Mouse (Mus musculus): ENCODE measurements around the gene Crybg2.
A peak's percentile ranks its signal among the peaks of the same experiment; 100 is the strongest.

Crybg2 gene

GRCm38 (mm10) chr4:134060135-134060865 lies at the start of gene Crybg2:
Gene Crybg2, plus strand, starts transcription at chr4:134060815.
- no peak for DNase-seq

GRCm38 (mm10) chr4:134011450-134012414 lies 48.9 kb upstream of the Crybg2 start:
- DNase-seq: no peak

- DNase-seq: peak; percentile 51
These were observed 47.6 kb upstream of the Crybg2 start for GRCm38 (mm10) chr4:134012858-134013528.

- no peak for DNase-seq
These were observed 44.4 kb upstream of the Crybg2 start for GRCm38 (mm10) chr4:134016208-134016607.

GRCm38 (mm10) chr4:134016767-134017166 lies 43.8 kb upstream of the Crybg2 start:
- DNase-seq: peak; percentile 60

GRCm38 (mm10) chr4:134017201-134017865 lies 43.3 kb upstream of the Crybg2 start:
- no peak for DNase-seq

GRCm38 (mm10) chr4:134018038-134018778 lies 42.4 kb upstream of the Crybg2 start:
- no peak for DNase-seq

GRCm38 (mm10) chr4:134018779-134019145 lies 41.9 kb upstream of the Crybg2 start, which contains the start of gene Lin28a:
Gene Lin28a, minus strand, starts transcription at chr4:134018841.
- DNase-seq: no peak

GRCm38 (mm10) chr4:134019210-134019609 lies 41.4 kb upstream of the Crybg2 start:
- DNase-seq: peak; percentile 46

GRCm38 (mm10) chr4:134019641-134020351 lies 40.8 kb upstream of the Crybg2 start:
- DNase-seq: peak; percentile 80

GRCm38 (mm10) chr4:134020621-134021020 lies 40.0 kb upstream of the Crybg2 start:
- DNase-seq: peak; percentile 81

GRCm38 (mm10) chr4:134025802-134026201 lies 34.8 kb upstream of the Crybg2 start:
- no peak for DNase-seq

GRCm38 (mm10) chr4:134035953-134036352 lies 24.7 kb upstream of the Crybg2 start:
- DNase-seq: peak; percentile 84

- peak; percentile 80 for DNase-seq
These were observed 19.1 kb upstream of the Crybg2 start for GRCm38 (mm10) chr4:134041317-134042123.

GRCm38 (mm10) chr4:134043041-134043440 lies 17.6 kb upstream of the Crybg2 start:
- no peak for DNase-seq

- no peak for DNase-seq
These were observed 13.0 kb upstream of the Crybg2 start for GRCm38 (mm10) chr4:134047648-134048047.

GRCm38 (mm10) chr4:134051912-134052311 lies 8.7 kb upstream of the Crybg2 start:
- DNase-seq: no peak

- peak; percentile 70 for DNase-seq
These were observed 8.1 kb upstream of the Crybg2 start for GRCm38 (mm10) chr4:134052560-134052959.

- DNase-seq: no peak
These were observed 7.1 kb upstream of the Crybg2 start, which contains the start of gene Zfp683 for GRCm38 (mm10) chr4:134053538-134053937. Gene Zfp683, plus strand, starts transcription at chr4:134053838.

GRCm38 (mm10) chr4:134058166-134058715 lies 2.4 kb upstream of the Crybg2 start:
- DNase-seq: no peak
